In genomic region chr7:28888701-28889161, GRCm38 (mm10) we compare ENCODE assay signal across 7 mouse cellular contexts. TPM values are rescaled to one million over a fixed set of nuclear protein-coding genes. Genes with fewer than 3 reads are reported as not detected.
DNase-seq lines count a peak whose midpoint lies in the region; ATAC-seq and TF ChIP-seq lines count a peak whose summit lies in the region.

No protein-coding gene starts in this region.

- peak overlapping the region; percentile 65 for H3K4me2 ChIP-seq in lung, embryonic 14.5 days
- peak overlapping the region; percentile 80 for H3K4me2 ChIP-seq in embryonic facial prominence, embryonic 15.5 days (replicated peaks)
- H3K4me2 ChIP-seq in neural tube, embryonic 14.5 days (ENCODE audit: low read depth, low read length): peak overlapping the region; percentile 42

- no peak for TF ChIP-seq CTCF in lung, embryonic 14.5 days (IDR thresholded peaks at IDR 0.05; ENCODE audit: low read depth)

- H3K36me3 ChIP-seq in lung, embryonic 14.5 days (ENCODE audit: insufficient read depth): peaks cover 27% of the 10 kb centered on the region
- peaks cover 26% of the 10 kb centered on the region for H3K36me3 ChIP-seq in embryonic facial prominence, embryonic 15.5 days
- H3K36me3 ChIP-seq in neural tube, embryonic 14.5 days (ENCODE audit: control insufficient read depth, insufficient read depth, low read length): peaks cover 24% of the 10 kb centered on the region

- H3K9ac ChIP-seq in lung, embryonic 14.5 days: peak overlapping the region; percentile 36
- H3K9ac ChIP-seq in embryonic facial prominence, embryonic 15.5 days: 0 out of 2 replicates have a peak overlapping the region, but pooled peaks have one; percentile 10
- H3K9ac ChIP-seq in neural tube, embryonic 14.5 days (replicated peaks; ENCODE audit: low read depth, low read length): 0 out of 2 replicates have a peak overlapping the region, but pooled peaks have one; percentile 12

- DNase-seq in lung, embryonic 14.5 days: peak; percentile 15
- no peak for DNase-seq in lung, postnatal 14 days
- peak; percentile 41 for DNase-seq in induced T-regulatory cell, adult 2 months (ENCODE audit: low read depth)
- DNase-seq in layer of hippocampus, postnatal 14 days (ENCODE audit: low spot score in 2 of 2): no peak
- DNase-seq in left cerebral cortex, adult 9 months (ENCODE audit: low spot score in 2 of 2): no peak

- no peak for ATAC-seq in lung, embryonic 14.5 days (ENCODE audit: insufficient read depth)
- ATAC-seq in embryonic facial prominence, embryonic 15.5 days (ENCODE audit: insufficient number of reproducible peaks, low FRiP score, low TSS enrichment, low read depth): 0 out of 2 replicates have a peak, but pooled peaks have one; percentile 8
- ATAC-seq in neural tube, embryonic 14.5 days (ENCODE audit: low read depth): peak; percentile 61; the same call in 1 of the 2 replicates

- H3K4me3 ChIP-seq in lung, embryonic 14.5 days (ENCODE audit: low read depth, low read length): peak overlapping the region; percentile 28
- peak overlapping the region; percentile 39 for H3K4me3 ChIP-seq in embryonic facial prominence, embryonic 15.5 days (replicated peaks)
- H3K4me3 ChIP-seq in neural tube, embryonic 14.5 days (ENCODE audit: low read depth, low read length): peak overlapping the region; percentile 24

- peaks cover 4% of the 10 kb centered on the region; the same call in 1 of the 2 replicates for H3K4me1 ChIP-seq in lung, embryonic 14.5 days (ENCODE audit: insufficient read depth)
- peaks cover 19% of the 10 kb centered on the region for H3K4me1 ChIP-seq in embryonic facial prominence, embryonic 15.5 days
- H3K4me1 ChIP-seq in neural tube, embryonic 14.5 days (ENCODE audit: control insufficient read depth, insufficient read depth, low read length): no peaks in the 10 kb centered on the region

- no peaks in the 10 kb centered on the region for H3K9me3 ChIP-seq in lung, embryonic 14.5 days (ENCODE audit: low read depth, low read length)
- H3K9me3 ChIP-seq in embryonic facial prominence, embryonic 15.5 days (replicated peaks): no peaks in the 10 kb centered on the region
- H3K9me3 ChIP-seq in neural tube, embryonic 14.5 days (ENCODE audit: control insufficient read depth, low read length): no peaks in the 10 kb centered on the region

- H3K27ac ChIP-seq in lung, embryonic 14.5 days (ENCODE audit: low read depth): no peak overlapping the region
- no peak overlapping the region for H3K27ac ChIP-seq in embryonic facial prominence, embryonic 15.5 days (replicated peaks)
- no peak overlapping the region for H3K27ac ChIP-seq in neural tube, embryonic 14.5 days (ENCODE audit: low read depth, low read length)

- 2% methylated on average over 27 of the region's 27 CpGs for WGBS in lung, embryonic 14.5 days
- 2% methylated on average over 27 of the region's 27 CpGs for WGBS in embryonic facial prominence, embryonic 15.5 days
- 2% methylated on average over 27 of the region's 27 CpGs for WGBS in neural tube, embryonic 14.5 days

- H3K27me3 ChIP-seq in lung, embryonic 14.5 days (ENCODE audit: insufficient read depth, low read length): peaks cover 30% of the 10 kb centered on the region
- peaks cover 21% of the 10 kb centered on the region for H3K27me3 ChIP-seq in embryonic facial prominence, embryonic 15.5 days
- H3K27me3 ChIP-seq in neural tube, embryonic 14.5 days (ENCODE audit: control insufficient read depth, insufficient read depth, low read length): peaks cover 22% of the 10 kb centered on the region

RNA-seq across cellular contexts. Expression of gene Capn12, which starts 7.5 kb away (rescaled TPM):
- 0.42 and 0.61 TPM in 2 replicates for polyA plus RNA-seq in lung, embryonic 14.5 days (2014; fragmentation: Nextera tagmentation; extraction: Ambion mirVana)
- polyA plus RNA-seq in embryonic facial prominence, embryonic 15.5 days (2015; fragmentation: Nextera tagmentation; extraction: Ambion mirVana): 1.1 and 1.4 TPM in 2 replicates
- polyA plus RNA-seq in neural tube, embryonic 14.5 days (2014; fragmentation: Nextera tagmentation; extraction: Ambion mirVana): 0.46 and 0.90 TPM in 2 replicates
- 1 to 10 TPM in 1 of 2 experiments, under 1 TPM in 1; 0.67 to 1.3 TPM for total RNA-seq in layer of hippocampus, postnatal 14 days (2021)

RNA-seq across cellular contexts. Expression of gene Lgals7, which starts 25.1 kb away (rescaled TPM):
- polyA plus RNA-seq in lung, embryonic 14.5 days (2014; fragmentation: Nextera tagmentation; extraction: Ambion mirVana): 1.0 and 1.7 TPM in 2 replicates
- polyA plus RNA-seq in embryonic facial prominence, embryonic 15.5 days (2015; fragmentation: Nextera tagmentation; extraction: Ambion mirVana): 187 and 265 TPM in 2 replicates
- 1.8 and 2.6 TPM in 2 replicates for polyA plus RNA-seq in neural tube, embryonic 14.5 days (2014; fragmentation: Nextera tagmentation; extraction: Ambion mirVana)
- total RNA-seq in layer of hippocampus, postnatal 14 days (2021): not detected

RNA-seq across cellular contexts. Expression of gene Lgals4, which starts 55.1 kb away (rescaled TPM):
- 3.2 and 3.7 TPM in 2 replicates for polyA plus RNA-seq in lung, embryonic 14.5 days (2014; fragmentation: Nextera tagmentation; extraction: Ambion mirVana)
- 15.4 and 18.0 TPM in 2 replicates for polyA plus RNA-seq in embryonic facial prominence, embryonic 15.5 days (2015; fragmentation: Nextera tagmentation; extraction: Ambion mirVana)
- polyA plus RNA-seq in neural tube, embryonic 14.5 days (2014; fragmentation: Nextera tagmentation; extraction: Ambion mirVana): 3.4 and 4.1 TPM in 2 replicates
- 1 to 10 TPM; 3.9 to 4.2 TPM for total RNA-seq in layer of hippocampus, postnatal 14 days (2021)

Comparison
In these comparisons a context has a peak if more than half of its experiments do, and no peak if none do; other contexts are left out.
1. DNase-seq: peak in lung, embryonic 14.5 days (single experiment) and induced T-regulatory cell, adult 2 months (single experiment); none in lung, postnatal 14 days (single experiment), layer of hippocampus, postnatal 14 days (0 of 2) and left cerebral cortex, adult 9 months (0 of 2).
2. RNA of gene Lgals7, which starts 25.1 kb away (polyA plus RNA-seq): 187 to 265 TPM in embryonic facial prominence, embryonic 15.5 days; 1.8 to 2.6 TPM in neural tube, embryonic 14.5 days and 1.0 to 1.7 TPM in lung, embryonic 14.5 days; every median in the first group is over 10 times any median in the second.
3. Peak in every context shown above with its lines, with median percentiles within 50 percentile points of each other: H3K4me2 ChIP-seq, H3K4me3 ChIP-seq and H3K9ac ChIP-seq.